Mouse (Mus musculus) CD4-positive, CD25-positive, alpha-beta regulatory T cell, adult 4 months (primary cell): Measurements from ENCODE around the gene Acbd6. TPM values are rescaled to one million over a fixed set of nuclear protein-coding genes. Genes with fewer than 3 reads are reported as not detected.

Source experiments
- ATAC-seq: one replicate; pipeline ENCODE4 v1.8.0; 2017
- polyA plus RNA-seq, 2 experiments: library from polyadenylated mRNA; unstranded; fragments of 100-300 nt; shearing (Covaris generic); gene quantifications; one replicate each; pipeline ENCODE4 v1.2.1; 2017

Acbd6 gene
- polyA plus RNA-seq, 2 experiments from 2014 or later: 3.2 to 13.0 TPM

GRCm38 (mm10) chr1:155560678-155561077, 2.8 kb downstream of the Acbd6 start:
- no peak for ATAC-seq

DNA sequence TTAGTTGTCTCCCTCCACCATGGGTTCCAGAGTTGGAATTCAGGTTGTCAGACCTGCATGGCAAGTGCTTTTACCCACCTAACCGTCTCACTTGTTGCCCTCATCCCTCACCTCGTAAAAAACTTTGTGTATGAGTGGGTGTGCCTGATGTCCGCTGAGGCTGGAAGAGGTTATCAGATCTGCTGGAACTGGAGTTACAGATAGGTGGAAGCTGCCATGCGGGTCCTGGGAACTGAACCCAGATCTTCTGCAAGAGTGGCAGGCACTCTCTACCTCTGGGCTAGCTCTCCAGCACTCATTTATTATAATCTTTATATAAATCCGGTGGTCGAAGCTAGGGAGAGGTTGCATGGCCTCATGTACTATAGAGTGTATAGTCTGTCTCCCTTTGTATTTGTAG, 4.3 kb downstream of the Acbd6 start:
- no peak for ATAC-seq

GRCm38 (mm10) chr1:155564741-155565140, 6.8 kb downstream of the Acbd6 start:
- peak; percentile 89 for ATAC-seq

DNA sequence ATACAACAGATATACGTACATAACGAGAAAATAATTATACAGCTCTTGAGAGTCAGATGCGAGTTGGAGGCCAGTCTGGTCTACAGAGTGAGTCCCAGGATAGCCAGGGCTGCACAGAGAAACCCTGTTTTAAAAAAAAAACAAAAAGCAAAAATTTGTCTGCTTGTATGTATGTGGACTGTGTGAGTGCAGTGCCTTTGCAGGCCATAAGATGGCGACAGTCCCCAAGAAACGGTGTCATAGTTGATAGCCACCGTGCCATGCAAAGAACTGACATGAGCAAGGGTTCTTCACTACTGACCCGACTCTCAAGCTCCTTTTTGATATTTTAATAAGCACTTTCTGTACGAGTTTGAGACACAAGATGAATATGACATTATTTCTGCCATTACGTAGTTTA, 10.2 kb downstream of the Acbd6 start:
- no peak for ATAC-seq

GRCm38 (mm10) chr1:155569340-155569739, 11.4 kb downstream of the Acbd6 start:
- ATAC-seq: no peak

- ATAC-seq: peak; percentile 57
These were observed 17.2 kb downstream of the Acbd6 start for GRCm38 (mm10) chr1:155574966-155575673.

DNA sequence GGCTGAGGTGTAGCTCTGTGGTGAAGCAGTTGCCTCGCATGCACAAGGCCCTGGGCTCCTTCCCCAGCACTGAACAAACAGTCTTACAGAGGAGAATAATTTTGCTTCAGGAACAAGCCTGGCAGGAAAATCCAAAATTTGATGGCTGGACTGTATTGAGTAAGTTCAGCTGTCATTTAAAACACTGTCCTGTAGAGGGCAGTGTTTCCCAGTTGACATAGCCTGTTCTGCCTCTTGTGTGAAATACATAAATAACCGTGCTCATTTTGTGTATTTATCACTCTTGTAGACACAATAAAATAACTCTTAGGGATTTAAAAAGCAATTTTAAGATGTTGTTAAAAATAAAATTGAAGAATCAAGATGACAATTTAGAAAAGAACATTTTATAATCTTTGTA, 18.5 kb downstream of the Acbd6 start:
- ATAC-seq: peak; percentile 86

GRCm38 (mm10) chr1:155577316-155577715, 19.4 kb downstream of the Acbd6 start:
- no peak for ATAC-seq

DNA sequence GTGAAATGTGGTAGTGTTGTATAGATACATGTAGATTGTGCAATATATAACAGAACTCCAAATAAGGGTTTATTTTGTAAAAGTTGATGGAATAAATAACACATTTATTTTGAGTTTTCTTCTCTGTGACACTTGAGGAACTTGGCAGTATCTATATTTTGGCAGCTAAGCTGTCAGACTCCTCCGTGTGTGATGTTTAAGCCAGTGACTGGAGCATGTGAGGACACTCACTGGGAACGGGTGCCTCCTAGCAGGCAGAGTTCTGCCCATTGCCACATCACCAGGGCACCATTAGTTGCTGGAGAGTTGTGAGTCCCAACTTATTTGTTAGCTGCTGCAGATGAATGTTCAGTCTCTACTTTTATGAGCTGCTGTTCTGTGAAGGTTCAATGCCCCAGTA, 30.0 kb downstream of the Acbd6 start:
- no peak for ATAC-seq

DNA sequence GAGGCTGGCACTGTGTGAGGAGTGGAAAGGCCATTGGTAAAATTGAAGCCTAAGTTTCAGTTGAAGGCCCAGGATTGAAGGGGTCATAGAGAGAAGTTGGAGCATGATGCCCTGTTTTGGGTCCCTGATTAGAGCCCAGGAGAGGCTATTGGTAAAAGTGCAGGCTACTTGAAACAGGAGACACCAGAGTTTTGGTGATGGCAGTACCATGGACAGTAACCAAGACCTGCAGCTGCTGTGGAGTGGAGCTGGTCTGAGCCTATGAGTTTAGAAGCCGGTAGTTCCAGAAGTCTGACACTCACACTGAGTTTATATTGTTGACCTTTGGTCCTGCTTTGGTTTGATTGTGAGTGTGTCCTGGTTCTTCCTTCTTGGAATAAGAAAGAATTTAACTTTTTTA, 36.2 kb downstream of the Acbd6 start:
- no peak for ATAC-seq

GRCm38 (mm10) chr1:155596576-155596975, 38.7 kb downstream of the Acbd6 start:
- ATAC-seq: no peak

DNA sequence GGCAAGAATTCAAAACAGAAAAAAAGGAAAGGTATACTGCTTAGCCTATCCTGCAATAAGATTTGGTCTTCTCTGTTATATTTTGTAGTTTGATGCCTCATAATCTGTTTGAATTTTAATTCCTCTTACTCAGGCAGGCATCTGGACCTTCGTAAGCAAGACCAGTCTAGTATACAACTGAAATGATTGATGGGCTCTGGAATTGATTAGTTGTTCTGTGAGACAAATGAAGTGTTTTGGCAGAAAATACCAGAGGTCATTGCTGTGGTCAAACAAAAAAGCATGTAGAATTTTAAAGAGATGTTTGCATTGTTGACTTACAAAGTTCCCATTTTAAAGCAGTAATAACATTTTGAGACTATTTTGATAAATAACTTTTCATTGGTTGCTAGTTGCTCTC, 46.8 kb downstream of the Acbd6 start:
- ATAC-seq: no peak

DNA sequence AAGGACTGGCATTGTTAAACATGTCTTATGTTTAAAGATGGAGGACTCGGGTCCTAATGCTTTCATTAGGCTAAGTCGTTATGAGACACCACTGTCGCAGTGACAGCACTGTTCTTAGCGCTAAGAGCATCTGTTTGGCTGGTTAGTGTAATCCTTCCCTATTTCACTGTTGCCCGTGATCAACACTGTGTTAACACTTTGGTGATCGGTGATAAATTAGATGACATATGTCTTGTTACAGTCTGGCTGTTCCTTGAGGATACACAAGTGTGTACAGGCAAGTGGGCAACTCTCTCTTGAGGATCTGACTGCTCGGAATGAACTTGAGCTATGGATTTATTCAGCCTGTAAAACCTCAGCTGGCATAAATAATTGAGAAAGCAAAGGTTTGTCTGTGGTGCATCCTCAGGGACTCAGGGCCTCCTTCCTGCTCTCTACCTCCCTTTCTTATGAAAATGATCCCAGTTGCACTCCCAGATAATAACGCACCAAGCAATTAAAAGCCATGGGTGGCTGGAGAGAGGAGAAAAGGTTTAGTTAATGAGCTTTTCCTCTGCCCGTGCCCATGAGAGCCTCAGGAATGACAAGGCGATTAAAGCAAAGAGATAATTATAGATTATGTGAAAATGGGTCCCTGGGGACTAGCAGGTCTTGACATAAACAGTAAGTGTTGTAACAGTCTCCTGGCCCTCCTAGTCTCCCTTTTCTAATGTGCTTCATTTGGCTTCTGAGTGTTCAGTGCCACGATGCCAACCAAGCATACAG, 47.7 kb downstream of the Acbd6 start:
- no peak for ATAC-seq

DNA sequence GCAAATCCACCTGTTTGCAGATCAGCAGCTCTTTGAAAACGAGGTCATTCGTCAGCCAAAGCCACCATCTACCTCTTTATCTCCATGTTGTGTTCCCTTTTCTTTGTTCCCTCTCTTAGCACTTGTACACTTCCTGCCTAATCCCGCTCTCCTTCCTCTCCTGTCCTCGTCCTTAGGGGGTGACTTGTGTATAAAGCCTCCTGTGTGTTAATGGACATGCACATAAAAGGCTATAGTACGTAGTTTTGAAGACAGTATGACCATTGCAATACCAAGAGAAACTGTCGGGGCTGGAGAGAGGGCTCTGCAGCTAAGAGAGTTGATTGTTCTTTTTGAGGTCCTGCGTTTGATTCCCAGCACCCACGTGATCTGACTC, 48.2 kb downstream of the Acbd6 start:
- no peak for ATAC-seq

GRCm38 (mm10) chr1:155608524-155608923, 50.6 kb downstream of the Acbd6 start:
- ATAC-seq: no peak

- ATAC-seq: no peak
These were observed 56.5 kb downstream of the Acbd6 start for GRCm38 (mm10) chr1:155614426-155614825.

DNA sequence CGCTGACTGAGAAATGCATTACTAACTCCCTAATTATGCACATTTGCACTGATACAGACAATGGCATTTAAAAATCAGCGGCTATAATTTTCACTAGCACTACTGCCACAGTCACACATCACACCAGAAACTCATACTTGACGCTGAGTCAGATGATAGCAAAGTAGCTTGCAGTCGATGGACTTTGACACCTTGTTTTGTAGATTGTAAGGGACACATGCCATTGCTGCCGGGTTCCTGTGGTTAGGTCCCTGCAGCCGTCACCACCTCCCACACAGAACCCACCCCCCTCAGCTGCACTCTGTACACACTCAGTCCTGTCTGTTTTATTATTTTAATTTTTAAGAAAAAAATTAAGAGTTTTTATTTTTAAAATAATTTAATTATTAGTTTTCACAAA, 63.2 kb downstream of the Acbd6 start:
- no peak for ATAC-seq

DNA sequence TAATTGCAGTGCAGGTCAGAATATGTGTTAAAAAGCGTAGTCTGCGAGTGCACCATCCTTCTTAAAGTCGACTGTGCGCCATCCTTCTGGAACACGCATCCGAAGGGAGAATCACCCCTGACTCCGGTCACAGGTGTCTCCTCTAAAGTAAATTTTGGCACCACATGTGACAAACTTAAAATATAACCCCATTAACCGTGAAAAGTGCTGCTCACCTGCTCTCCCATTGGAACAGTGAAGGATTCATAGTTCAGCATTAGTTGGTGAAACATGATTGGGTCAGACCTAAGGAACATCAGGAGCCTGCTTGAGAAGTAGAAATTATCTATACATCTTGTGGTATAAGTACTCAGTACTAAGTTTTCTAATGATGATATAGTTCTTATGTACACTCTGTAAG, 65.3 kb downstream of the Acbd6 start:
- ATAC-seq: no peak

GRCm38 (mm10) chr1:155627746-155628145, 69.8 kb downstream of the Acbd6 start:
- ATAC-seq: no peak

DNA sequence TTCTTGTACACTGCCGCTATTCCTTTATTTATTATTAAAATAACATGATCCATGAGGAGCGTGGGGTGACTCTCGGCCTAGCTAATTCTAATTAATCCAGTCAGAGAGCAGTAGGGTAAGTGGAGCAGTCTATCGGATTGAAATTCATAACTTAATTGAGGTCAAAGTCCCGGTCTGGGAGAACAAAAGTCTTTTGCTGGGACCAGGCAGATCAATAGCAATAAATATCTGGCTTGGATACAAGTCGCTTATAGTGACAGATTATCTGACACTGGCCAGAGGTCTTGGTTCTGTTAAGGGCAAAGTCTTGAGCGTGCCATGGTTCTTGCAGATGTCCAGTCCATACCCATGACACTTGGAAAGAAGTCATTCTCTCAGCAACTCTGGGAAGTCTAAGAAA, 78.7 kb downstream of the Acbd6 start:
- ATAC-seq: no peak

DNA sequence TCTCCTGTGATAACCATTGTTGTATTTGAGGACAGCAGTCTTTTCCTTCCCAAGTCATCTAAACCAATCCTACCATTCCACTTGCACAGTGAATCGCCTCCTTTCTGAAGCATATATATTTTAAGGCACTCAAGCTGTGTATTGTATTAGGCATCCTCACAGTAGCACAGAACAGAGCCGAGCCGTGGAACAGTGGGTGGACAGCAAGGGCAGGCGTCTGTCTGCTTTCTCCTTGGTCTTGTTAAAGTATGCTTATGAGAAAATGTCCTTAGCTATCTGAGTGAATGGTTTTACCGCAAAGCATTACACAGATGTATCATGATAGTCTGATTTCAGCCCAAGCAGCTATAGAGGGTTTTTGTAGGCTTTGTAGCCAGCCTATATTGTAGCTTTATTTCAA, 87.9 kb downstream of the Acbd6 start:
- ATAC-seq: no peak

DNA sequence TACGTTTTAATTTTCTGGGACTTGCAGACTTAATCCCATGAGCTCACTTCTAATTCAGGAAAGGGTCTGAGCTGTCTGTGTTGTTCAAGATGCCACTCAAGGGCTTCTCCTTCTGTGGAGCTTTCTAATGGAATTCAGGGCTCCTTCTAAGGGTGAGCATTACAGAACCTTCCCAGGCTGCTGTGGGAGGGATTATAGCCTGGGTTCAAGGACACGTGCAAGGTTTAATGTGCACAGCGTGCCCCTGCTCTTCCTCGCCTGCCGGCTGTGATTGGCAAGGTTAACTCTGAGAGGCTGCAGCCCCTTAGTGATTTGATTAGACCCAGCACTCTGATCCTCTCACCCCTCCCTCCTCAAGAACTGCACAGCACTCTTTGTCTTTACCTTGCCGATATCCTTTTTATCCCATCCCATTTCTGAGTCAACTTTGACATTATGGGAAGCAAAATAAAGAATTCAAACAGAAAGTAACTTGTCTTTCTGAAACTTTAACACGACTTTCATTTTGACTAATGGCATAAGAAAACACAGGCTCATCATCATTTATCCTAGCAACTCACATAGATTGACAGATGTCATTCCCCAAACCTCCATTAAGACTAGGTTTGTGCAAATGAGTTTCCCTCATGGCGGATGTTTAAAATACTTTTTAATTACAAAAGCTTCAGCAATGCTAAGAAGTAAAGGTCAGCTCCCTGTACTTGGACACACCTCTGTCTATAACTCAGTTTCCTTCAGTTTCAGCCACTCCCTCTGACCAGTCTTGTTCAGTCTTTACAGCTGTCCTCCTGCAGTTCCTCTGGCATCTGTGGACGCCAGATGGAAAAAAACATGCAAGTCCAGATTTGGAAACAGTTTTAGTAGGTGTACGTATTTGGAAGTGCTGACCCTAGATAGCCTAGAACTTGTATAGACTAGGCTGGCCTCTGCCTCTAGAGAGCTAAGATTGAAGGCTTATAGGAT, 88.7 kb downstream of the Acbd6 start:
- ATAC-seq: no peak
